Mouse (Mus musculus) frontal cortex, adult 2 months (tissue): Measurements from ENCODE around the gene Fxn. TPM values are rescaled to one million over a fixed set of nuclear protein-coding genes. Genes with fewer than 3 reads are reported as not detected.

Experiments used
- DNase-seq, 2 experiments: peaks; one replicate each; pipeline ENCODE4 v3.0.0; 2022; ENCODE audit warnings: low spot score in 1 of 2; ENCODE audit errors: extremely low spot score in 1 of 2
- polyA plus RNA-seq: library from polyadenylated mRNA; depleted of rRNA; stranded (reverse); fragments of >200 nt; gene quantifications from 2 replicates; pipeline ENCODE4 v1.2.3, GENCODE M21; 2012; rRNA removed

Fxn gene
- 9.8 TPM in 2 replicates for polyA plus RNA-seq

DNA sequence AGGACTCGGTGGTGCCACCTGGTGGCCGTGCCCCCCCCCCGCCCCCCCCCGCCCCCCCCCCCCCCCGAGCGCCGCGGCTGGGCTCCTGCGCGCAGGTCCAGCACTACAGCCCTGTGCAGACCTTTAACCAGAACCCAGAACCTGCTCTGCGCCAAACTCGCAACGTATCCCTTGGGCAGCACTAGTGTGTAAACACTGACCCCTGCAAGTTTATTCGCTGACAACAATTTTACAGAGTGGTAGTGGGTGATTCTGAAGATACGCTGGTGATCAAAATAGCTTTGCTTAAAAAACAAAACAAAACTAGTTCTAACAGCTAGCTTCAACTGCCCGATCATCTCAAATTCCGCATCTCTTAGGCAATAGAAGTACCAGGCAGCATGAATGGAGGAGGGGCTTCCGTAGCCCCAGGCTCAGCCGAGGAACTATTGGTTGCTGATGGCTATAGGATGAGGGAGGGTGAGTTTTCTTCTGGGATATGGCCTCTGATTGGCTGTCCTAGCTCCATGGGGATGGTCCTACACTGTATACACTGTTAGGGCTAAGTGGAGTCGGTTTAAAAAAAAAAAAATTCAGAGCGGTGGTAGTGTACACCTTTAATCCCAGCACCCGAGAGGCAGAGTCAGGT, at the start of gene Fxn:
Gene Fxn (minus strand): TSS at position 5 of the 628 bp plus-strand sequence.
- peak in 1 of 2 experiments; percentile 39 for DNase-seq

DNA sequence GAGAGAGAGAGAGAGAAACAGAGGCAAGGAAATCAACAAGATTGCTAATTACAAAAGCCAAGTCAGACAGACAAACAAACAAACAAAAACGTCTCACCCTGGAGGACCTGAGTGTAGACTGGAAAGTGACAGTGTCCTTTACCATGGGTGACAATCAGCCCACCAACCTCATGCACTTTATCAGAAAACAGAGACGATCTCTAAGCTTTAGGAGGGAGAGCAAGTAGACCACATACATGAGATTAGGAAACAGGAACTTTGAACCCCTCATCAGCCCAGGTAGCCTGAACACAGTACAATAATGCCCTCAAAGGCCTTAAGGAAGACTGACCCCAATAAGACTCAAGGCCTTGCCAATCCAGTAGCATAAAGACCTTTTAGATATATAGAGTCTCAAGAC, 47.5 kb upstream of the Fxn start:
- no peak for DNase-seq

DNA sequence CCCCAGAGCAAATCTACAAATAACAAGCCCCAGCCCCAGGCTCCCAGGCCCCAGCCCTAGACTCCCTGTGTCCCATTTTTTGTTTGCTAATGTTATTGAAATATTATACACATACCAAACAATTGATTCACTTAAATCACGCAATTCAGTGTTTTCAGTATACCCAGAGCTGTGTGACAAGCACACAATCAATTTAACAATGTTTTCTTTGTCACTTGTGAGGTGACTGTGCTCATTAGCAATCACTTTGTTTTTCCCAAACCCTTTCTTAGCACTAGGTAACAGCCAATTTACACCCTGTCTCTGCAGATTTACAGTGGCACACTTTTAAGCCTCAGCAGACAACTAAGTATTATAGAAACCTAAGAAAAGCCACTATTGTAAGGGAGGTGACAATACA, 46.6 kb upstream of the Fxn start:
- DNase-seq: no peak

DNA sequence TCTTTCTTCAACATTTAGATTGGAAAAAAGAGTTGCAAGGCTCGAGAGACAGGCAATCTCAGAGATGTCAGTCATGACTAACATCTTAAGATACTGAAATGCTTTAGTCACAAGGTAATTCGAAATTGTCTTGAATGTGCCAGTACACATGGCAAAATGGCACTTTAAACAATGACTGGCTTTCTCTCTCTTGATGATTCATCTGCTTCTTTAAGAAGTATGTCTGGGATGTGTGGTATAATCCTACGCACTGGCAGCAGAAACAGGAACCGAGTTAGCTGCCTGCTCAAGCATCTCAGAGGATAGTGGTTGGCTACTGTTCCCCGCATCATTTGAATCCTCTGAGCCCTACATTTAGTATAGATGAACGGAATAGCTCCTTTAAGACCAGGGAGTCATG, 45.3 kb upstream of the Fxn start:
- peak in 1 of 2 experiments; percentile 61 for DNase-seq

DNA sequence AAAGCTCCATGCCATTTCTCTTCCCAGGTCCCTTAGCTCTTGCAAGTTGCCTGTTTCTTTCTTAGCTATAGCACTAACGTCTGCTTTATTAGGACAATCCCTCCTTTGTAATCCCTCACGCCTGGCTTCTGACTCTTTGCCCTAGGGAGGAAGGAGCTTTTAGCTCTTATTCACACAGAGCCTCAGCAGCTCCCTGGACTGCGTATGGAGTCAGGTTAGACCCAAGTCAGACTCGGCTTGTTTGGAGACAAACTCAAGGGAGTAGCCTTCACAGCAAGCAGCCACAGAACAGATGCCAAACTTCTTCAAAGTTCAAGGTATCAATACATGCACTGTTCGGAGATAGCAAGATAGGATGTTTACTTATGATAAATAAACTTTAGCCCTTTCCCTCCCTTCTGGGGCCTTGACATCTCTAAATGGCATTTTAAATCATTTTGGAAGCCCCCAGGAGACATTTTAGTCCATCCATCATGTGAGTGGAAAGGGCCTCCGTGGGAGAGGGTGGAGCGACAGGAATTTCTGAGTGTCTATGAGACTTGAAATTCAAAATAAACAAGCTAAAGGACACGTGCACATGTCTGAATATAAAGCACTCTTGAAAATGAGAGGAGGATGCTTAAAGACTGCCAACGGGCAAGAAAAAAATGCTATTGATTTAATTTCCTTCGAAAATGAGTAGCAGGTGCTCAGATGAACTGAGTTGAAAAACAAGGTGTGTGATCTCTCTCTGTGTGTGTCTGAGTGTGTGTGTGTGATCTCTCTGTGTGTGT, 43.6 kb upstream of the Fxn start:
- no peak for DNase-seq

DNA sequence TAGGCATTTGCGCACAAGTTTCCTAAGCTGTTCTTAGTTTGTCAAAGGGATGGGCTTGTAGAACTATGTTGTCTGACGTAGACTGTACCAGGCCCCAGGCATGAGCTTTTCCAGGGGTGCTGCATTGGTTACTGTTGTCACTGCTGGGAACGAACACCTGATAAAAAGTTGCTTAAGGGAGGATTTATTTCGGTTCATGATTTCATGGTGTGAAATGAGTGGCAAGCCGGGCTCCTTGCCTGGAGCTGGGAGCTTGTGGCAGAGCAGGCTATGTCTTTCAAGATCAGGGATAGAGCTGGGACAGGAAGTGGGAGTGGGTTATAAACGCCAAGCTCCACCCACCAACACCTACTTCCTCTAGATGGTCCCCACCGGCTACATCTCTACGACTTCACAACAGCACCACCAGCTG, 41.5 kb upstream of the Fxn start:
- no peak for DNase-seq

DNA sequence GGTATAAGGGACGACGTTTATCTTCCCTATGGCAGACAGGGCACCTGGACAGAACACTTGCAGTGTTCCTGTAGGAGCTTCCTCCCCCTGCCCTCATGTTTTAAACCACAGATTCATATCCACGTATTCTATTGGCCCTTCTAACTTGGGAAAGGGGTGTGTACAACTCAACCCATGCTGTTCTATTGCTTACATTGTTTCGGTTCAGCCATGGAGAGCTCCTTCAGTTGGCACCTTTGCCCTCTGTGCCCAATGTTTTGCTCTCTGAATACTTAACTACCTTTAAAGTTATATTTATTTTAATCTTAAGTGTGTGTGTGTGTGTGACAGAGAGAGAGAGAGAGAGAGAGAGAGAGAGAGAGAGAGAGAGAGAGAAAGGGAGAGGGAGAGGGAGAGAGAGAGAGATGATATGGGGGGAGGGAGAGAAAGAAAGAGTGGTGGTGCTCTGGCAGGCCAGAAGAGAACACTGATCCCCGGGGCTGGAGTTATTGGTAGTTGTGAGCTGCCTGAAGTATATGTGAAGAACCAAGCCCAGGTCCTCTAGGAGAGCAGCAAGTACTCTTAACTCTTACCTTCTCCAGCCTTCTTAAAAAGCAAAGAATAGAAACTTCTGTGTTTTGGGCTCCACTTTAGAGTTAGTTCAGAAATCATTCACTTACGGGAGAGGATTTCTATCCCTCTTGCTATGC, 41.0 kb upstream of the Fxn start:
- no peak for DNase-seq

DNA sequence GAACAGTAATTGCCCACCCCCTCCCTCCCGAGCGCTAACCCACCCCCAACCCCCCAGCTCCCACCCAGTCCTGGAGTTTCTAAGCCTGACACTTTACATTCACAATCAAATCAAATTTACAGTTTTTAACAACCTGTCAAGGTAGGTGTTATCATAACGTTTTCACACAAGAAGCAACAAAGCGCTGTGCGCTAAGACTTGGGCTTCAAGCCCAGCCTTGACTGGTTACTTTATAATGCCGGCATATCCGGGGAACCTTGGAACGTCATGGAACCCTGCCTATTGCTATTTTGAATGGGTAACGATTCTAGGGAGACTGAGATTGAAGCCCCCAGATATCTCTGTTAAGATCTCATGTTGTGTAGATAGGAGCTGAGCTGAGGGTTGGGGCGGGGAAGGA, 37.8 kb upstream of the Fxn start:
- no peak for DNase-seq

DNA sequence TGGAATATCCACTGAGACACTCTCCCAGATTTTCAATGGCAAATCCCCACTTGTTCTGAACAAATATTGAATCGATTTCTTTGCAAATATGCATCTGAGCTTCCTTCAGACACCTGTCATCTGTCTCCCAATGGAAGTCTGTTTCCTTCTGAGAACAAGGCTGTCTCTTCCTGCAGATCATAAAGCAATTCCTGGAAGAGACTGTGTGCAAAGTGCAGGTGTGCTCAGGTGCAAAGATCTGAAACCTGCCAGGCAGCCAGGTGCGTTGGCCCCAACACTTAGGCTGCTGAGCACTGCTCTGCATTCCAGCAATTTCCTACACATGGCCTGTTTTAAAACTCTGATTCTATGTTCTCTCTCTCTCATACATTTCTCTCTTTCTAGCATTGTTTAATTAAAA, 37.3 kb upstream of the Fxn start:
- no peak for DNase-seq

DNA sequence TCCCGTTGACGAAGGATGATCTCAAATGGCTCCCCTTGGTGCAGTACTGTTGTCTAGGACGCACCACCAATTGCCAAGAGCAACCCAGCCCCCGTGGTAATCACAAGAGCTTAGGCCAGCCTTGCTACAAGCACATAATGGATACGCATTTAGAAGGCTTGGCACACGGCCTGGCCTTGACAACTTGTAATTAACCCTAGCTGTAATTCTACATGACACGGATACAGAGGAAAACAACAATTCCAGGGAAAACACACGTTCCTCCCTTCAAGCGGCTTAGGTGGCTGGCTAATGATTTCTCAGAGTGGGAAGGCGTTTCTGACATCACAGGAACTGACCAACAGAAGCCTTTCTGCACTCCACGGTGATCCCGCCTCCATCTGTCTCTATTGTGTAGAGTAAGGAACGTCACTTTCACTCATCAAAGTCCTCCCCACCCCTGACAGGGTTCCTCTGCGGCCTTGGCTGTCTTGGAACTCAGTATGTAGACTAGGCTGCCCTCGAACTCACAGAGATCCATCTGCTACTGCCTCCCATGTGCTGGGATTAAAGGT, 36.7 kb upstream of the Fxn start:
- no peak for DNase-seq

DNA sequence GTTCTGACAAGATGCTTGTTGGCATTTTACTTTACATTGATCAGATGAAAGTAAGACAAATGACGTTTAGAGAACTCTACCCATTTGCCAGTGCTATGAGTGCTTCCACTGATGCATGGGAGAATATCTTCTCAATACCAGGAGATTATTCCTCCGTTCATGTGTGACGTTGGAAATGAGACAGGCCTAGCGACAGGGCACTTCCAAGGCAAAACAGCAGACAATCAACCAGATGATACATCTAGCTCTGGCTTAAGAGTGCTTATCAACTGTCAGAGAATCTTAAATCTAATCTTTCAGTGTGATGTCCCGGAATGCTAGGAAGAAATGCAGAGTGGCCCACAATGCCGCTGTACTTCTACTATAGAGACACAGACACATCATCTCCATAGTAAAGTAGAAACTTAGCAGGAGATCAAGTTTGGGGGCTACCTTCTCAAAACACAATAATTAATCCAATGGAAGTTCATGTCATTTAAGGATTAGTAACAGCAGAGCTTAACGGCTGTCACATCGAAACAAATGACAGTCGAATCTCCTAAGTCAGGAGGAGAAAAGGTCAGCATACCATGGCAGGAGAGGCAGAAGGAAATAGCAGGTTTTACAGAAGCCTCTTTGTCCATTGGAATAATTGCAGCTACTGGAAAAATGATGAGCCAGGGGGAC, 35.8 kb upstream of the Fxn start:
- DNase-seq: no peak

DNA sequence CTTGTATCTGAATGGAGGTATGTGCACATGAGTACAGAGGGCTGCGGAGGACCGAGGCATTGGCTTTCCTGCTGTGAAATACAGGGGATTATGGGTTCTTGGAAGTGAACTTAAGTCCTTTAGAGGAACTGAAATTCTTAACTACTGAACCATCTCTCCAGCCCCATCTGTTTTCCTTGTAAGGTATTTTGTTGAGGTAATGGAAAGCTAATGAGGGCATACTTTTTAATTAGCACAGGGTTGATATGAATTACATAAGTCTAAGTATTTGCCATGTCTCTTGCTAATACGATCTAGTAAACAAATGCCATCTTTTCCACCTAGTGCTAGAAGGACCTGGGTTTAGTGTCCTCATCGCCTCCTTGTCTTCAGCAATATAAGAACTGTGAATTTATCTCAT, 34.8 kb upstream of the Fxn start:
- no peak for DNase-seq

DNA sequence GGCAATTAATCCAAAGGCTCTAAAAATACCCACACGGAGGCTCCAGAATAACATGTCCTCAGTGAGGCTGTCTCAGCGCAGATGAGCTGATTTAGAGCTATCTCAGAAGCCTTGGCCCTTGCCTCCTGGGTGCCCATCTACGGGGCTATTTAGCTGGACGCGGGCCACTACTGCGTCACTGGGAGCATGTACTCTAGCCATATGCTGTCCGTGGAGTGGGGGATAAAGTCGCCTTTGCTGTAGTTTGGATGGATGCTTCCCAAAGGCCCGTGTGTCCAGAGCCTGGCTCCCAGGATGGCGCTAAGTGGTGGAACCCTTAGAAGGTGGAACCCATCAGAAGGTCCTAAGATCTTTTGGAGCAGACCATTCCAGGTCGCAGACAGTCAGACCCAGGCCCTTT, 34.3 kb upstream of the Fxn start:
- DNase-seq: no peak

DNA sequence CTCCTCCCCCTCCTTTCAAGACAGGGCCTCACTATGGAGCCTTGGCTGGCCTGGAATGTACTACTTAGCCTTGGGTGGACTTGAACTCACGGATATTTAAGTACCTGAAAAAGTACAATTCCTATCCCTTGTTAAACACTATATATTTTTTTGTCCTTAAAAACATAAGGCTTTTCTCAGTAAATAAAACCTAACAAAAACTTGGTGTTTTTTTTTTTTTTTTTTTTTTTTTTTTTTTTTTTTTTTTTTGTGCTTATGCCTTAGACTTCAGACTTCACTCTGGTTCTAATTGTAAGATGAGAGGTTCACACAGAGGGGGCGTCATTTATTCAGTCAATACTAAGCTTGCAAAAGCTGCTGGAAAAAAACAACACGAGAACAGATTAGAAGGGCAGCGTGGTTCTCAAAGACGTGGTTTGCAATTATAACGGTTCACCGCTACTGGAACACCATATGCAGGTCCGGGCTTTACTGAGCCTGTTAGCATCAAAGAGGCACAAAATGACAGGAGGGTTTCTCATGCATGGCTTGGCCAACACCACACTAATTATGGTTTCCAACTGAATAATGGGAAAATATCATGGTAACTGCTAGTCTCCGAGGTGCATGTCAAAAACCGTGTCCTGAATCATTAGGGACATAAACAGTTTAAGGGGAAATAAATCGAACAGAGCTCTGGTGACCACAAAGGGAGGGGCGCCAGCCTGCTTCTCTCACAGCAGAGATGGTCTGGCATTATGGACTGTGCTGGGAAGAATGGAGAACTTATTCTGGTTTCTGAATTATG, 32.3 kb upstream of the Fxn start:
- DNase-seq: no peak

DNA sequence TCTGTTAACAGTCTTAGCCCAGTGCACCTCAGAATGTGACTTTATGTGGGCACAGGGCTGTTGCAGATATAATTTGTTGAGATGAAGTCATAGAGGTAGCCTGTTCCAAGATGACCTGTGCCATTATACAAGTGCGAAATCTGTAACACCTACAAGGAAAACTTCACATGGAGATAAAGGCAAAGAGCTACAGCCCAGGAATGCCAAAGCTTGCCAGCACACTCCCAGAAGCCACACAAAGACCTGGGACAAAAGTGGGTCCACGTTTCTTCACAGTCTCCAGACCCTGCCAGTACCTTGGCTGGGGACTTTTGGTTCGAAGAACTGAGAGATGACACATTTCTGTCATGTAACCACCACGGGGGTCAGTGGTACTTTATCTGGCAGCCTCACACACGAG, 31.6 kb upstream of the Fxn start:
- no peak for DNase-seq

DNA sequence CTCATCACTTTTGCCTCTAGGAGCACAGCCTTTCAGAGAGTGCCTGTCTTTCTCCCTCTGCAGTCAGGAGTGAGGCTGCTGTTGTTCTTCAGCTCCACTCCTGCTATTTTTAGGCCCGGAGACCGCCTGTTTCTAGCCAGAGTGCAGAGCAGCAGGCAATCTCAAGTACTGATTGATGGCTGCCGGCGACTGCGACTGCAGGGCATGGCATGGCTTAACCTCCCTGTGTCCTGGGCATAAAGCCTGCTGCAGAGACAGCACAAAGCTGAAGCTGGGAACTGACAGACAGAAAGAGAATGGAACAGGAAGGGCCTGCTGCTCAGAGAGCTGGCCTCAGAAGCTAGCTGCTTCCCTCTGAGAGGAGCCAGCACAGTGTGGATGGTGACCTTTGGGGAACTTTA, 27.9 kb upstream of the Fxn start:
- peak in 1 of 2 experiments; percentile 35 for DNase-seq

DNA sequence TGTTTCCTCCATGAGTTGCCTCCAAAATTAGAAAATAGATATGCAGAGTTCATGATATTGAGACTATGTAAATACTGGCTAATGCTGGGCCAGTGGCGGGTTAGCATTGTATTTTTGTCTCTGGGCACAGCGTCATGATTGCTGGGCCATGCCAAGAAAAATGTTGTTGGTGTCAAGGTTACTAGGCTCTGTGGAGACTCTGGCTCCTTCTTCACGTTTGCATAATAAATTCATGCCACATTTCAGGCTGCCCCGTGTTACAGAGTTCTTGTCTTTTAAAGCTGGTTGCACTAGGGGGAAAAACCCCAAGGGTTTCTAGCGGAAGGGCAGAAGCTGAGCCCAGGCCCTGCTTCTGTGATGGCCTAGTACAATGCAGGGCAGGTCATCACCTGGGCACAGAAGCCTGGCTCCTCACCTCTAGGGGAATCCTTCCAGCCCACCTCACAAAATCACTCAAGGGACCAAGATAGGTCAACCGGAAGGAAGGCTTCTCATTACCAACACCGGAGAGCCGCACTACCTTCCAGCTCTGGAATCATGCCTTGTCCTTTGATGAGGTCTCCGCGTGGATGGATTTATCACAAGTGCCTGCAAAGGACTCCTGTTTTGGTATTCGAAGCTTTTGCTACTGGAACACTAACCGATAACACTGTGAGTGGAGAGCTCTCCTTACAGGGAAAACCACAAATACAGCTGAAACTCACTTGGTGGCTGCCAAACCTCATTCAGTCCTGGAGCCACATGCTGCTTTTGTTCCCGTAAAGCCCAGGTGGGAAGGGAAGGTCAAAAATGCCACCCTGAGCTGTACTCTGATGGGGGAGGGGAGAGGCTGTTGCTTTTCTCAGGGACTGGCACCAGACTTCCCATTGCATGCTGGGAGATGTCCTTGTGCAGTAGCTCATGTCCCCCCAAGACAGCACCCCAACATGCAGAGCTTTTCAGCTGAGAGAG, 27.1 kb upstream of the Fxn start:
- DNase-seq: no peak

DNA sequence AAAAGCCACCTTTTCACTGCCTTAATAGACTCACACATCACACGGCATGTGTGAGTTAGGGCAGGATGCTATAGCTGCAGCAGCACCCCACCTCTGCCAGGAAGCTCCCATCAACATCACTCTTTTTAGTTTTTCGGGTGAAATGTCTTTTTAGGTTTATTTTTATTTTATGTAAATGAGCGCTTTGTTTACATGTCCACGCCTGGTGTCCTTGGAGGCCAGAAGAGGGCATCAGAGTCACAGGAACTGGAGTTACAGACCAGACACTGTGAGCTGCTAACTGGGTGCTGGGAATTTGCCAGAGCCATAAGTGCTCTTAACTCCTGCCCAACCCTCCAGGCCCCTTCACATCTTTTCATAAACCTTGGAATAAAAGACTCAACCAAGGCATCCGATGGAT, 25.9 kb upstream of the Fxn start:
- DNase-seq: no peak

DNA sequence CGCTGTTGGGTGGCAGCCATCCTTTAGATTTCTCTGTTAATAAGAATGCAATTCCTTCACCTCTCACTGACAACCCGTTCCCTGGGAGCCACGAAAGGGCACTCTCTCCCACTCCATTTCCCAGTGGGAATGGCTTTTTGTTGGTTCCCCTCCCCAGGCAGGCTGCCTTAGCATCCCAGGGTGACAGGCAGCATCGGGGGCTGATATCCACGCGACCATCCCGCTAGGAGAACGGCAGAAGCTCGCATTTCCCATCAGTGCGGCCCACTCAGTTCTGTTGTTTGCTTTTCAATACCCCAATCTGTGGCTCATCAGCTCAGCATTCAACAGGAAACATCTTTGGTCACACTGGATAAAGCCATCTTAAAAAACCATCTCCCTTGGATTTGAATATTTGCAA, 21.8 kb upstream of the Fxn start:
- DNase-seq: no peak
